Mouse (Mus musculus): ENCODE results near the gene Cabcoco1. TPM values are rescaled to one million over a fixed set of nuclear protein-coding genes. Genes with fewer than 3 reads are reported as not detected.
A peak's percentile ranks its signal among the peaks of the same experiment; 100 is the strongest.

The Cabcoco1 gene
- polyA plus RNA-seq, 1 experiment from 2014 or later, result not detected

DNA sequence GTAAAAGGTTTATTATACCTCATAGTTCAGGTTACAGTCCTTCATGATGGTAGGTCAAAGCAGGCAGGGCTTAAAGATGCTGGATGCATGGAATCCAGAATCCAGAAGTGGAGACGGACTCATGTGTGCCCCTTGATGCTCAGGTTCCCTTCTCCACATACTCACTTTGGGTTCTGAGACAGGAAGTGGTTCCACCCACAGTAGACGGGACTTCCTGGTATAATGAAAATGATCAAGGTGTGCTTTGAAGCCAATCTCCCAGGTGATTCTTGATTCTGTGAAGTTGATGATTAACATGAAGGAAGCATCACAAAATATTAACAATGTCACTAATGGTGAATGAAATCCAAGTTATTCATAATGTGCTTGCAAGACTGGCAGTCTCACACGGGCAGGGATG is 12.0 kb upstream of the Cabcoco1 start:
- H3K9me3 ChIP-seq (ENCODE audit: control insufficient read depth, low read length), result no peaks in the 10 kb centered on the region
- 87% methylated on average over 3 of the region's 3 CpGs for WGBS
- H3K4me3 ChIP-seq (ENCODE audit: low read depth, low read length), result no peak overlapping the region
- no peaks in the 10 kb centered on the region for H3K4me1 ChIP-seq (ENCODE audit: control insufficient read depth, insufficient read depth, low read length)
- no peak overlapping the region for H3K27ac ChIP-seq (ENCODE audit: low read depth, low read length)
- H3K4me2 ChIP-seq (ENCODE audit: low read depth), result no peak overlapping the region
- no peaks in the 10 kb centered on the region for H3K36me3 ChIP-seq (ENCODE audit: control insufficient read depth, insufficient read depth, low read length)
- no peak for DNase-seq (ENCODE audit: low spot score)
- no peak for ATAC-seq (ENCODE audit: insufficient read depth, low FRiP score, low TSS enrichment)
- H3K27me3 ChIP-seq (ENCODE audit: control insufficient read depth, insufficient read depth, low read length), result no peaks in the 10 kb centered on the region
- H3K9ac ChIP-seq (ENCODE audit: low read length), result no peak overlapping the region

GRCm38 (mm10) chr10:68552556-68552955 is 10.9 kb upstream of the Cabcoco1 start:
- H3K4me1 ChIP-seq (ENCODE audit: control insufficient read depth, insufficient read depth, low read length), result no peaks in the 10 kb centered on the region
- no peak overlapping the region for H3K4me3 ChIP-seq (ENCODE audit: low read depth, low read length)
- no peak overlapping the region for H3K9ac ChIP-seq (ENCODE audit: low read length)
- no peak overlapping the region for H3K27ac ChIP-seq (ENCODE audit: low read depth, low read length)
- no peaks in the 10 kb centered on the region for H3K36me3 ChIP-seq (ENCODE audit: control insufficient read depth, insufficient read depth, low read length)
- no peak overlapping the region for H3K4me2 ChIP-seq (ENCODE audit: low read depth)
- DNase-seq (ENCODE audit: low spot score), result no peak
- no peaks in the 10 kb centered on the region for H3K9me3 ChIP-seq (ENCODE audit: control insufficient read depth, low read length)
- no peak for ATAC-seq (ENCODE audit: insufficient read depth, low FRiP score, low TSS enrichment)
- no peaks in the 10 kb centered on the region for H3K27me3 ChIP-seq (ENCODE audit: control insufficient read depth, insufficient read depth, low read length)
- WGBS, result 92% methylated on average over 2 of the region's 2 CpGs

DNA sequence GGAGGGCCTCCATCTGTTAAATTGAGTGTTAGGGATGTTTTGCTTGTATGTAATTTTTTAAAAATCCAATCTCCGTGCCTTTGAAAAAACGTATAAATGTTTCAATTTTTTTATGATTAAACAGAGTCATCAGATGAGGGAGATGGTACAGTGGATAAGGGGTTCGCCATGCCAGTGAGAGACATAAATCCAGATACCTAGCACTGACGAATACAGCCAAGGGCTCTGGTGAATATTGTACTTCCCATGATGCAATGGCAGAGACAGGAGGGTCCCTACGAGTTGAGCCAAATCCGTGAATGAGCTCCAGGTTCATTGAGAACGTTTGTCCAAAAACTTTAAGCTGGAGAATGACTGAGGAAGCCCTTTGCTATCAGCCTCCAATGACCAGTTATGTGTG is 9.6 kb upstream of the Cabcoco1 start:
- H3K9me3 ChIP-seq (ENCODE audit: control insufficient read depth, low read length), result no peaks in the 10 kb centered on the region
- no peak overlapping the region for H3K9ac ChIP-seq (ENCODE audit: low read length)
- H3K4me3 ChIP-seq (ENCODE audit: low read depth, low read length), result no peak overlapping the region
- H3K4me1 ChIP-seq (ENCODE audit: control insufficient read depth, insufficient read depth, low read length), result no peaks in the 10 kb centered on the region
- H3K36me3 ChIP-seq (ENCODE audit: control insufficient read depth, insufficient read depth, low read length), result no peaks in the 10 kb centered on the region
- no peak overlapping the region for H3K27ac ChIP-seq (ENCODE audit: low read depth, low read length)
- DNase-seq (ENCODE audit: low spot score) (no peak), ATAC-seq (ENCODE audit: insufficient read depth, low FRiP score, low TSS enrichment) (no peak)
- H3K4me2 ChIP-seq (ENCODE audit: low read depth), result no peak overlapping the region
- WGBS, result 90% methylated on average over 7 of the region's 7 CpGs
- no peaks in the 10 kb centered on the region for H3K27me3 ChIP-seq (ENCODE audit: control insufficient read depth, insufficient read depth, low read length)

DNA sequence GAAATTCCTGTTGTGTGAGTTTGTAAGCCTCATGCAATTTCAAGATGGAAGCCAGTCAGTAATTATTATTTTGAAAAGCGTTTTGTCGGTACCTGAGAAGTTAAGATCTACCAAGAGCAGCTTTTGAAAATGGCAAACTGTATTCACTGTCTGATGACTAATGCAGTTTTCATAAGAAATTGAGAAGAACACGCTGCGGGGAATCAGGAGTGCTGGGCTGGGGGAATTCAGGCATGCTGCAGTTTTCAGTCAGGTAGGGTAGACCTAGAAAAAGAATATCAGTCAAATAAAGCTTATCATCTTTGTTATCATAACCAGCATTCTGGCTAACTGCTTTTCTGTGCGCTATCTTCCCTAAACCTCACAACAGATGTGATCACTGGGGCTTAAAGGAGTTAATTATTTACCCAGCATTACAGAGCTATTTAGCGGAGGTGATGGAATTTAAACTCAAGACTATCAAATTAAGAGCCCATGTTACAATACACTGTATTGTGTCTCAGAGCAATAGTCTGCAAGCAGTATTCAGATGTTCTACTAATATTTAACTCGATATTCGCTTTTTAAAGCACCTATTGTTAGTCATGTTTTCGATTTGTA is 9.1 kb upstream of the Cabcoco1 start:
- H3K27ac ChIP-seq (ENCODE audit: low read depth, low read length), result no peak overlapping the region
- no peaks in the 10 kb centered on the region for H3K27me3 ChIP-seq (ENCODE audit: control insufficient read depth, insufficient read depth, low read length)
- H3K9ac ChIP-seq (ENCODE audit: low read length), result no peak overlapping the region
- no peaks in the 10 kb centered on the region for H3K36me3 ChIP-seq (ENCODE audit: control insufficient read depth, insufficient read depth, low read length)
- H3K4me3 ChIP-seq (ENCODE audit: low read depth, low read length), result no peak overlapping the region
- H3K4me1 ChIP-seq (ENCODE audit: control insufficient read depth, insufficient read depth, low read length), result no peaks in the 10 kb centered on the region
- H3K4me2 ChIP-seq (ENCODE audit: low read depth), result no peak overlapping the region
- no peak for DNase-seq (ENCODE audit: low spot score)
- 87% methylated on average over 9 of the region's 9 CpGs for WGBS
- no peaks in the 10 kb centered on the region for H3K9me3 ChIP-seq (ENCODE audit: control insufficient read depth, low read length)
- no peak for ATAC-seq (ENCODE audit: insufficient read depth, low FRiP score, low TSS enrichment)

DNA sequence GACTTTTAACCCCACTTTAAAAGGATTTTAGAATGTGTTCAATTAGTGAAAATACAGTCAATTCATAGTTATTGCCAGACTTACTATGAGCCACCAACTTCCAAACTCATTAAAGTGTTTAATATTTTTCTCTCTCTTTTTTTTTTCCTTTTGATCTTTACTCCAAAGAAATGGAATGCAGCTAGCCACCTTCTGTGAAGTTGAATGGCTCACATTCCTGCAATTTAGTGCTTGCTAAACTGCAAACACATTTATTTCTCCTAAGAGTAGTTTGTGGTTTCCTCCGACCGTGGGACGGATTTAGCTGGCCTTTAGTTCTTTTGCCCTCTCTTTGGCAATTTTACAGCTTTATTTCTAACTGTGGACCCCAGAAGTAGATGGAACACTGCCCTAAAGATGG is 1.4 kb upstream of the Cabcoco1 start:
- no peak overlapping the region for H3K4me2 ChIP-seq (ENCODE audit: low read depth)
- no peak overlapping the region for H3K9ac ChIP-seq (ENCODE audit: low read length)
- no peaks in the 10 kb centered on the region for H3K36me3 ChIP-seq (ENCODE audit: control insufficient read depth, insufficient read depth, low read length)
- H3K9me3 ChIP-seq (ENCODE audit: control insufficient read depth, low read length), result no peaks in the 10 kb centered on the region
- WGBS, result 71% methylated on average over 3 of the region's 3 CpGs
- H3K4me1 ChIP-seq (ENCODE audit: control insufficient read depth, insufficient read depth, low read length), result peaks cover 11% of the 10 kb centered on the region
- no peak overlapping the region for H3K27ac ChIP-seq (ENCODE audit: low read depth, low read length)
- no peak overlapping the region for H3K4me3 ChIP-seq (ENCODE audit: low read depth, low read length)
- DNase-seq (ENCODE audit: low spot score) (no peak), ATAC-seq (ENCODE audit: insufficient read depth, low FRiP score, low TSS enrichment) (no peak)
- H3K27me3 ChIP-seq (ENCODE audit: control insufficient read depth, insufficient read depth, low read length), result no peaks in the 10 kb centered on the region

DNA sequence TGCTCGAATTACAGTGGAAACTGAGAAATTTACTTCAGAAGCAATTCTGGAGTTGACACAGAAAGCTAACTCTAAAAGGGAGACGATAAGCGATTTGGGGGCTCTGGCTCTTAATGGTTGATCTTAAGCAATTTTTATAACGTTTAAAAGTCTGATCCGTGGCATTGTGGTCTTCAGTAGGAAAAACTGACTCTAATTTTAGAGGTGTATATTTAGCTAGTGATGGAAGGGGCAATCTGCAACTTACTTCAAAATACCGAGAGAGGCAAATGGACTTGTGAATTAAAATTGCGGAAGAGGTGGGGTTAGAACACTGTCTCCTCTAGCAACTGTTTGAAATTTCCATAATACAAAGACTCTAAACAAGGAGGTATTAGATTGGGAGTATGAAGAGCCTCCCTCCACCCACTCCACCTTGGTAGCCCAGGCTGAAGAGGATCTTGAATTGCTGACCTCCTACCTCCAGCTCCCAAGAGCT is 286 bp upstream of the Cabcoco1 start:
- ATAC-seq (ENCODE audit: insufficient read depth, low FRiP score, low TSS enrichment) (no peak), DNase-seq (ENCODE audit: low spot score) (no peak)
- no peaks in the 10 kb centered on the region for H3K27me3 ChIP-seq (ENCODE audit: control insufficient read depth, insufficient read depth, low read length)
- H3K36me3 ChIP-seq (ENCODE audit: control insufficient read depth, insufficient read depth, low read length), result no peaks in the 10 kb centered on the region
- 0 out of 2 replicates have a peak overlapping the region, but pooled peaks have one; percentile 6 for H3K4me3 ChIP-seq (ENCODE audit: low read depth, low read length)
- H3K4me2 ChIP-seq (ENCODE audit: low read depth), result peak overlapping the region; percentile 33; the same call in 1 of the 2 replicates
- peaks cover 11% of the 10 kb centered on the region for H3K4me1 ChIP-seq (ENCODE audit: control insufficient read depth, insufficient read depth, low read length)
- no peaks in the 10 kb centered on the region for H3K9me3 ChIP-seq (ENCODE audit: control insufficient read depth, low read length)
- WGBS, result 46% methylated on average over 7 of the region's 7 CpGs
- no peak overlapping the region for H3K27ac ChIP-seq (ENCODE audit: low read depth, low read length)
- no peak overlapping the region for H3K9ac ChIP-seq (ENCODE audit: low read length)

- no peak overlapping the region for H3K9ac ChIP-seq (ENCODE audit: low read length)
- DNase-seq (ENCODE audit: low spot score) (peak; percentile 41), ATAC-seq (ENCODE audit: insufficient read depth, low FRiP score, low TSS enrichment) (peak; percentile 85)
- no peaks in the 10 kb centered on the region for H3K9me3 ChIP-seq (ENCODE audit: control insufficient read depth, low read length)
- no peaks in the 10 kb centered on the region for H3K36me3 ChIP-seq (ENCODE audit: control insufficient read depth, insufficient read depth, low read length)
- H3K4me3 ChIP-seq (ENCODE audit: low read depth, low read length), result no peak overlapping the region
- no peak overlapping the region for H3K4me2 ChIP-seq (ENCODE audit: low read depth)
- H3K27ac ChIP-seq (ENCODE audit: low read depth, low read length), result no peak overlapping the region
- H3K27me3 ChIP-seq (ENCODE audit: control insufficient read depth, insufficient read depth, low read length), result no peaks in the 10 kb centered on the region
- 58% methylated on average over 3 of the region's 3 CpGs for WGBS
- peaks cover 11% of the 10 kb centered on the region for H3K4me1 ChIP-seq (ENCODE audit: control insufficient read depth, insufficient read depth, low read length)
Observed at GRCm38 (mm10) chr10:68540612-68541011, 1.1 kb downstream of the Cabcoco1 start.

GRCm38 (mm10) chr10:68537261-68537950 is 4.3 kb downstream of the Cabcoco1 start:
- no peak overlapping the region for H3K9ac ChIP-seq (ENCODE audit: low read length)

More at GRCm38 (mm10) chr10:68537261-68537950, 4.3 kb downstream of the Cabcoco1 start:
- no peak for DNase-seq (ENCODE audit: low spot score)
- Histone ChIP-seq H3K4me1 (ENCODE audit: control insufficient read depth, insufficient read depth, low read length) (peaks cover 11% of the 10 kb centered on the region), H3K27ac (ENCODE audit: low read depth, low read length) (no peak overlapping the region), H3K36me3 (ENCODE audit: control insufficient read depth, insufficient read depth, low read length) (no peaks in the 10 kb centered on the region), H3K9me3 (ENCODE audit: control insufficient read depth, low read length) (no peaks in the 10 kb centered on the region), H3K27me3 (ENCODE audit: control insufficient read depth, insufficient read depth, low read length) (no peaks in the 10 kb centered on the region), H3K4me2 (ENCODE audit: low read depth) (no peak overlapping the region), H3K4me3 (ENCODE audit: low read depth, low read length) (no peak overlapping the region)
- 87% methylated on average over 4 of the region's 4 CpGs for WGBS
- ATAC-seq (ENCODE audit: insufficient read depth, low FRiP score, low TSS enrichment), result no peak
